Mouse (Mus musculus) liver, embryonic 15.5 days (tissue): ENCODE data around the gene Rab2b. TPM values are rescaled to one million over a fixed set of nuclear protein-coding genes. Genes with fewer than 3 reads are reported as not detected.

ENCODE experiments used
- ATAC-seq: fragments of 200-750 bp; cut with Nextera tagmentation; 2 replicates; pipeline ENCODE4 v1.8.0; 2017; ENCODE audit warnings: moderate number of reproducible peaks, mild to moderate bottlenecking, moderate library complexity; ENCODE audit not compliant: insufficient read depth
- H3K27ac ChIP-seq: fragments of 300-500 bp; sonication (generic); replicated peaks from 2 replicates; pipeline ENCODE4 v1.5.1; 2015; ENCODE audit warnings: mild to moderate bottlenecking, inconsistent platforms
- H3K27me3 ChIP-seq: fragments of 300-500 bp; sonication (generic); 2 replicates; pipeline ENCODE4 v1.6.1; 2015; ENCODE audit warnings: mild to moderate bottlenecking, inconsistent platforms
- H3K36me3 ChIP-seq: fragments of 300-500 bp; sonication (generic); replicated peaks from 2 replicates; pipeline ENCODE4 v1.6.1; 2015; ENCODE audit warnings: moderate library complexity, mild to moderate bottlenecking, inconsistent platforms
- H3K4me1 ChIP-seq: fragments of 300-500 bp; sonication (generic); replicated peaks from 2 replicates; pipeline ENCODE4 v1.6.1; 2015; ENCODE audit warnings: inconsistent platforms
- H3K4me2 ChIP-seq: fragments of 300-500 bp; sonication (generic); 2 replicates; pipeline ENCODE4 v1.6.1; 2015; ENCODE audit warnings: moderate library complexity, mild to moderate bottlenecking, inconsistent platforms
- H3K4me3 ChIP-seq: fragments of 300-500 bp; sonication (generic); replicated peaks from 2 replicates; pipeline ENCODE4 v1.5.1; 2015; ENCODE audit warnings: mild to moderate bottlenecking, inconsistent platforms
- H3K9ac ChIP-seq: fragments of 300-500 bp; sonication (generic); 2 replicates; pipeline ENCODE4 v1.6.1; 2015; ENCODE audit warnings: moderate library complexity, mild to moderate bottlenecking, inconsistent platforms
- H3K9me3 ChIP-seq: fragments of 300-500 bp; sonication (generic); replicated peaks from 2 replicates; pipeline ENCODE4 v1.6.1; 2016; ENCODE audit warnings: inconsistent platforms
- WGBS: fragments of 180-500 bp; shearing (Covaris S2); methylation state at CpG from one replicate; pipeline ENCODE4 v1.1.7; 2015; ENCODE audit warnings: mixed read lengths; ENCODE audit not compliant: insufficient replicate concordance; 5-methylcytosine and 5-hydroxymethylcytosine counted together
- polyA plus RNA-seq: library from polyadenylated mRNA; unstranded; fragments of >200 nt; fragmentation: Nextera tagmentation; extraction: Ambion mirVana; gene quantifications from 2 replicates; pipeline ENCODE4 v1.2.1, GENCODE M21; 2015

Rab2b gene
- polyA plus RNA-seq: 2.6 and 3.1 TPM in 2 replicates

DNA sequence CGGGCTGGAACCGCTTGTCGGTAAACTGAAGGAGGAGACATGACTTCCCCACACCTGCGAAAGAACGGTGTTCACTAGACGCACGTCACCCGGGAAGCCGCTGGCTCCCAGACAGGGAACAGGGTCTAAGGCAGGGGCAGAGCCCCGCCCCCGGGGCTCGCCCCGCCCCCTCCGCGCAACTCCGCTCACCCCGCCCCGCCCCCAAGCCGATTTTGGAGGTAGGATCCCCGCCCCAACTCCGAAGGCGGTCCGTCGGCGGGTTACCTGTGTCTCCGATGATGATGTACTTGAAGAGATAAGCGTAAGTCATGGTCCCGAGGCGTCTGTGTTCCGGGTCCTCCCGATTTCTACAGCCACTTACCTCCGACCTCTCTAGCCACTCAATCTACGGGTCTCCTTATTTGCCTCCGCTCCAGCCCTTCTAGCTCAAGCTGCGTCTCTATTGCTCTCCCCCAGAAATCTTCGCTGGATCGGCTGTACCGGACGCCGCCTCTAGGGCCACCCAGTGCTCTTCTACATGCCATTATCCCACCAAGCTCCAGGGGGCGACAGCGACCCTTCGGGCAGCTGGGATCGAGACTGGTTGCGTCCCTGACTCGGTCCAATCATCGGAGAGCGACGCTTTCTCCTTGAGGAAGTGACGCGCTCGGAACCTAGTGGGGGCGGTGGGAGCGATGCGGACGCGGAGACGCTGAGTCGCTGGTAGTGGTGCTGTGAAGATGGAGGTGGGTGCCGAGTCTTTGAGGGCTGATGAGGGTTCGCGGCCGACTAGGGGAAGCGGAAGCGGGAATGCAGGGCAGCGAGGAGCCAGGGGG, at the start of gene Rab2b, which contains the start of gene Tox4:
Rab2b (minus strand) TSS at position 614 of the 815 bp plus-strand sequence.
Tox4 (plus strand) TSS at position 215 of the 815 bp plus-strand sequence.
- under 1% methylated on average over 66 of the region's 66 CpGs for WGBS
- Histone ChIP-seq H3K4me3 (peak within 1 kb of the TSS; percentile 80), H3K9ac (peak within 1 kb of the TSS; percentile 76), H3K9me3 (no peaks in the 10 kb centered on the region), H3K4me1 (peaks cover 23% of the 10 kb centered on the region), H3K27me3 (no peaks in the 10 kb centered on the region), H3K36me3 (0 out of 2 replicates have a peak, but pooled peaks cover 8% of the 10 kb centered on the region), H3K4me2 (peak within 1 kb of the TSS; percentile 84), H3K27ac (peak within 1 kb of the TSS; percentile 92)
- ATAC-seq: peak; percentile 96

DNA sequence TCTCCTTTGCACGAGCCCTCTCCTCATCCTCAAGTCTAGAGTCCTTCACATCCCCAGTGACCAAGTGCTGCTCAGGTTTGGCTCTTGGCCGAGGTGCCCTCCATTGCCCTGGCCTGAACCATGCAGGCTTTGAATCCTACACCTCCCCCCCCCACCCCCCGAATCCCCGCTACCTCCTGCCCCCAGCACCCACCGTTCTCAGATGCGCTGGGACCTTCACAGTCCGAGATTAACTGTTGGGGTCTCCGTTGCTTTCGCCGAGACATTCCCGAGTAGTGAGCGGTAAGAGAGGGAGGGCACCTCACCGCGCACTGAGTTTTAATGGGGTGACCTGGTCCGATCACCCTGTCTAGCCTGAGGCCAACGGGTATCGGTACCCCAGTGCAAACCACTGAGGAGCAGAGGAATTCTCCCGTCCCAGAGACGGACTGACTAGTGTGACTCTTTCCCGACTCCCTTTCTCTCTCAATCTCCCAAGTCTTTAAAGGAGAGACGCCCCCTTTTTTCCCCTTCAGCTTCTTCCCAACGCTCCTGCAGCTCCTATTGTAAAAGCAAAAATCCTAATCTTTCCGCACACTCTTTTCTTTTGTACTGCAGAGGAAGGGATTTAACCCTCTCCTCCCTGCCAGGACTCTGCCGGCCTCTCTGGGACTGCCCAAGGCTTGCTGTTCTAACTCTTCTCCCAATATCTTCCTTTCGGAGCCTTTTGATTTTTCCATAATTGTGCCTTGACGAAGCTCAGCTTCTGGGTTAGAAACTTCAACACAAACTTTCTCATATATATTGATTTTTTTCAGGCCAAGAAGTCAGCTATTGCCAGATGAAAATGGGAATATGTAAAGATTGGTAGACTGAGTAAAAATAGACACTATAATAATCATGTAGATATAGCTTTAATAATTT, 48.8 kb upstream of the Rab2b start, which contains the start of gene Sall2:
Sall2 (minus strand) TSS at position 853 of the 903 bp plus-strand sequence.
- no peaks in the 10 kb centered on the region for H3K9me3 ChIP-seq
- ATAC-seq: no peak
- no peak within 1 kb of the TSS for H3K27ac ChIP-seq
- no peaks in the 10 kb centered on the region for H3K36me3 ChIP-seq
- H3K4me3 ChIP-seq: peak within 1 kb of the TSS; percentile 5; the same call in 1 of the 2 replicates
- H3K27me3 ChIP-seq: peaks cover 87% of the 10 kb centered on the region
- no peak within 1 kb of the TSS for H3K9ac ChIP-seq
- peak within 1 kb of the TSS; percentile 42 for H3K4me2 ChIP-seq
- no peaks in the 10 kb centered on the region for H3K4me1 ChIP-seq
- WGBS: 2% methylated on average over 26 of the region's 26 CpGs

DNA sequence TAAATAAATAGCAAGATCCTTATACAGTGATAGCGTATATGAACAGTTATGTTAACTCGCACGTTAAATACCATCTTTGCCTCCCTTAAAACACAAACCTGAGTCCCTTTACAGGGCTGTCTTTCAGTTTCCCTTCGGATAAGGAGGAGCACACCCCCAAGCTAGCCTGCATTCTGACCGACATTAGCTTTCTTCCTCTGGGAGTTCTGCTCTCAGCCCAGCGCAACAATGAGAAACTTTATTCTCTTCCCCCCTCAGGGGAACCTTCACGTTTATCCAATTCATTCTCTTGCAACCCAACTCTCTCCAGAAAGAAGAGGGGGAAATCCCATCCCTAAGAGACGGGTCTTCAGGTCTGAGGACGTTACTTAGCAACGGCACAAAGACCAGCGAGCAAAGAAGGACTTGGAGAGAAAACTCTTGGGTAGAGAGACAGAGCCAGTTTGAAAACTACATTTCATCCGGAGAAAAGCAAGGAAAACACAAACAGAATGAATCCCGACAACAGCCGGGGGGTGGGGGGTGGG, 48.1 kb upstream of the Rab2b start:
- Histone ChIP-seq H3K4me2 (peak overlapping the region; percentile 42; the same call in 1 of the 2 replicates), H3K36me3 (no peaks in the 10 kb centered on the region), H3K27ac (no peak overlapping the region), H3K9me3 (no peaks in the 10 kb centered on the region), H3K4me1 (no peaks in the 10 kb centered on the region), H3K4me3 (peak overlapping the region; percentile 5; the same call in 1 of the 2 replicates), H3K27me3 (peaks cover 86% of the 10 kb centered on the region), H3K9ac (no peak overlapping the region)
- WGBS: 5% methylated on average over 14 of the region's 14 CpGs
- ATAC-seq: no peak

DNA sequence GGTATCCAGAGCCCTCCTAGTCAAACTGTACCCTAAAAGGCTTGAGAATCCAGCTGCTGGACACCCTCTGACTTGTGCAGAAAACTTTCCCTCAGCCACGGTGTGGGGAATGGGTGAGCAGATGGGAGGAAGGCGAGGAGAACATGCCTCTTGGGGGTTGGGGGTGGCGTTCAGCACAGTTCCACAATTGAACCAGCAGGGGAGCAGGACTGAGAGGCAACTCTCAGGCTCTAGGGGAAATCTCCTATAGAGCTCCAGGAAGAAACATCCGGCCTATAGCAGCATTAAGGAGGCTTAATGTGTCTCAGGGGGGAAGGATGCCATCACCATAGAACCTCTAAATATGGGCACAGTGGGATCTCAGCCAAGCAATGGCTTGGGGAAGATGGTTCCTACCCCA, 46.5 kb upstream of the Rab2b start:
- ATAC-seq: no peak
- Histone ChIP-seq H3K9ac (no peak overlapping the region), H3K27ac (no peak overlapping the region), H3K4me3 (no peak overlapping the region), H3K4me1 (no peaks in the 10 kb centered on the region), H3K36me3 (no peaks in the 10 kb centered on the region), H3K27me3 (peaks cover 74% of the 10 kb centered on the region), H3K4me2 (no peak overlapping the region), H3K9me3 (no peaks in the 10 kb centered on the region)
- WGBS: 7% methylated on average over 4 of the region's 4 CpGs

DNA sequence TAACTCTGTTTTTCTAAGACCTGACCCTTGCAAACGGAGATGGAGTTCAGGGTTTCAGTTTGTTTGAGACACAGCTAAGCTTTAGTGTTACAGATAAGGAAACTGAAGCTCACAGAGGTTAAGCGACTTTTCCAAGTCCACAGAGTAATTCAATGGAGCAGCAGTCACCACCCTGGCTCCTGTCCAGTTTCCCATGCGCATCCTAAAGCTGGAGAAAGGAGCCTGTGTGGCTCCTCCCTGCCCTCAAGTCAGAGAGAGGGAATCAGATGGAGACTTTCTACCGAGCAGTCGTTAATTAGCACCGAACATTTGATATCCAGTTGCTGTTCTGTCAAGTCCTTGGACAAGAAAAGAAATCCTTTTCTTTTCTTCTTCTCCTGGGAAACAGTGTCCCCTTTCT, 40.0 kb upstream of the Rab2b start:
- ATAC-seq: no peak
- Histone ChIP-seq H3K27me3 (peaks cover 54% of the 10 kb centered on the region), H3K4me3 (no peak overlapping the region), H3K9me3 (no peaks in the 10 kb centered on the region), H3K36me3 (no peaks in the 10 kb centered on the region), H3K9ac (no peak overlapping the region), H3K4me1 (peaks cover 16% of the 10 kb centered on the region), H3K27ac (no peak overlapping the region), H3K4me2 (no peak overlapping the region)
- 58% methylated on average over 6 of the region's 6 CpGs for WGBS

DNA sequence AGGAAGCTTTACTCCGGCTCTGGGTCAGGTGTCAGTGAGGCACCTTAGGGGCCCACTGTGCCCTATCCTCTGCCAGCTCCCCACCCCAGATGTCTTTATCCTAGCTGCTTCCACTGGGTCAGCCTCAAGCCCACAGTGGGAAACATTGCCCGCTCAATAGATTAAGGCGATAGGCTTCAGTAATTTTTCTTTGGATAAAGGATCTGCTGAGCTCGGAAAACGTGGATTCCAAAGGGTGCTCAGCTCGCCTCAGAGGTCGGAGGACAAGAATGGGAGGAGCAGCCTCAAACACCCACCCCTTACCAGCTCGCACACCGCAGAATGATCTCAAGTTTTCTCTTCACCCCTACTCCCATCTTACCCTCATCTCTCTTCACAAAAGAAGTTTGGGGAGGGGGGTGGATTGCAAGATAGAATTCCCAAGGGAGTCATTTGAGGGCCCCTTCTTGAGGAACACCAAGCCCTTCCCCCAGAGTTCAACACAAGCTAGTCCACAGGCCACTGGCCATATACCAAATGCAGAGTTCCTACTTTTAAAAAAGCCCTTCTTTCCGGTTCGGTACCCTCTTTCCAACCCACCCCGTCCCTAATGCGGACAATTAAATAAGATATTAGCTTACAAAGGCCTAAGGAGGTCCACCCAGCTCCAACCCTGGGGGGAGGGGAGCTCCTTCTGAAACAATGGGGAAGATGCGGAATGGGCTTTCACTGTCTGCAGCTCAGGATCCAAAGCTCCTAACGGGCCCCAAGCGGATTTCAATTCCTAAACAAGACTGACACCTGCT, 37.3 kb upstream of the Rab2b start:
- no peak overlapping the region for H3K9ac ChIP-seq
- H3K27me3 ChIP-seq: peaks cover 56% of the 10 kb centered on the region
- H3K4me1 ChIP-seq: peaks cover 16% of the 10 kb centered on the region
- 0 out of 2 replicates have a peak, but pooled peaks have one; percentile 36 for ATAC-seq
- peak overlapping the region; percentile 60 for H3K4me3 ChIP-seq
- no peaks in the 10 kb centered on the region for H3K9me3 ChIP-seq
- H3K4me2 ChIP-seq: peak overlapping the region; percentile 76
- WGBS: 15% methylated on average over 16 of the region's 16 CpGs
- no peak overlapping the region for H3K27ac ChIP-seq
- no peaks in the 10 kb centered on the region for H3K36me3 ChIP-seq

DNA sequence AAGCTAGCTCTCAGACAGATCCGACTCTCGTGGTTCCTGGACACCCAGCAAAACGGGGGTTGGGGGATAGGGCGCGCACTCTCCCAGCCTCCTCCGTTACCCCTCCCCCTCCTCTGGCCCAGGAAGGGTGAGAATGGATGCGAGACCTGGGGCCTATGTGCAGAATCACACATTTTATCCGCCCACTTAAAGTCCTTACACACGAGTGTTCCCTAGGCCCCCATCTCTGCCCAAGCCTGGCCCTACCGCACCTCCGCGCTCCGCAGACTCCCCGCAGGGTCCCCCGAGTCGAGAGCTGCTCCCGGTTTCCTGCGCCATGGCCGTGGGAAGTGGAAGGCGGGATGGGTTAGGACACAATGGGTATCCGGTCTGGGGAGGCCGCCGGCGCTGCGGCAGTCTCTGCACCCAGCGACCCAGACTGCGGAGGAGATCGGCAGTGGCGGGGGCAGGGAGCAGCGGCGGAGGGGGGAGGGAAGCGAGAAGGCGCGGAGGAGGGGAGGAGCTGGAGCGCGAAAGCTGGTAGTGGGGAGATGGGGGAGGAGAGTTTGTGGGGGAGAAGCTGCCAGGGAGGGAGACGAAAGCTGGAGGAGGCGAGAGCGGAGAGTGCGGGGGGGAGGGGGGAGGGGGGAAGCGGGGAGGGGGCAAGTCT, 36.6 kb upstream of the Rab2b start:
- peak; percentile 71 for ATAC-seq
- WGBS: under 1% methylated on average over 39 of the region's 41 CpGs
- Histone ChIP-seq H3K9ac (peak overlapping the region; percentile 42), H3K27ac (no peak overlapping the region), H3K4me3 (peak overlapping the region; percentile 60), H3K36me3 (no peaks in the 10 kb centered on the region), H3K9me3 (no peaks in the 10 kb centered on the region), H3K4me1 (peaks cover 16% of the 10 kb centered on the region), H3K27me3 (peaks cover 56% of the 10 kb centered on the region), H3K4me2 (peak overlapping the region; percentile 76)

DNA sequence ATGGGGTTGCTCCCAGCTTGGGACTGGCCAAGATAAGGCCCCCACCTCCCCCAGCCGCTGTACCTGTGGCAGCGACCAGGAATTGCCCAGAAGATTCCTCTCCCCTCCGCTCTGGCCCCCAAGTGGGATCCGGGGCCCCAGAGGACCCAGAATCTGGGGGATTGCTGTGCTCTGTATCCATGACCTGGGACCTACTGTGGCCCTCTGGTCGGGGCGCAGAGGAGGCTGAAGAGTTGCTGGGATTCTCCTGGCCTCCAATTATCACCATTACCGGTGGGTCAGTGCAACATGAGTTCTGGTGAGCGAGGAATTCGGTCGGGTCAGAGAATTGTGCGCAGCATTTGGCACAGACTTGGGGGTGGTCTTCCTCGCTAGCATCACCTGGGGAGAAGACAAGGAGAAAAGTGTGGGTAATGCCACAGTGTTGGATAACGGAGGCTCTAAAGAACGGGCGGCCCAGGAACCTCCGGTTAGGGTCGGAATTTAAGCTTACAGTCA, 36.0 kb upstream of the Rab2b start:
- peak overlapping the region; percentile 42; the same call in 1 of the 2 replicates for H3K9ac ChIP-seq
- WGBS: 14% methylated on average over 17 of the region's 17 CpGs
- peak overlapping the region; percentile 60 for H3K4me3 ChIP-seq
- H3K4me2 ChIP-seq: peak overlapping the region; percentile 76
- peaks cover 56% of the 10 kb centered on the region for H3K27me3 ChIP-seq
- H3K9me3 ChIP-seq: no peaks in the 10 kb centered on the region
- ATAC-seq: no peak
- H3K36me3 ChIP-seq: no peaks in the 10 kb centered on the region
- no peak overlapping the region for H3K27ac ChIP-seq
- H3K4me1 ChIP-seq: peaks cover 16% of the 10 kb centered on the region

DNA sequence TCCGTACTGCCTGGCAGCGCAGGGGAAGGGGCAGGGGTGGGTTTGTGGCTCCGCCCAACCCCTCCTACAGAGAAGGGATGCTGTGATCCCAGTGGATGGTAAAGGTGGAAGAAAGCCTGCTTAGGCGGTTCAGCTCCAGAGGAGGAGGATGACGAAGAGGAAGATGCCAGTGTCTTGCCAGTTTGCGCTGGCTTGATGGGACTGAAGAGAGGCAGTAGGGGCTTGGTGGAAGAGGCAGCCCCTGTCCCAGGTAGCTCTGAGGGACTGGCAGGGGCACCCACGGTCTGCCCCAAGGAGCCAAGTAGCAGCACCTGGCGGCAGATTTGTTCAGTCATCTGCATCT, 35.4 kb upstream of the Rab2b start:
- H3K4me2 ChIP-seq: peak overlapping the region; percentile 76; the same call in 1 of the 2 replicates
- no peak for ATAC-seq
- H3K9ac ChIP-seq: no peak overlapping the region
- 55% methylated on average over 8 of the region's 8 CpGs for WGBS
- no peak overlapping the region for H3K27ac ChIP-seq
- H3K27me3 ChIP-seq: peaks cover 56% of the 10 kb centered on the region
- H3K9me3 ChIP-seq: no peaks in the 10 kb centered on the region
- H3K4me3 ChIP-seq: no peak overlapping the region; the same call in 1 of the 2 replicates
- peaks cover 16% of the 10 kb centered on the region for H3K4me1 ChIP-seq
- no peaks in the 10 kb centered on the region for H3K36me3 ChIP-seq
